Mouse (Mus musculus): Measurements from ENCODE around the gene Gm4131. TPM values are rescaled to one million over a fixed set of nuclear protein-coding genes. Genes with fewer than 3 reads are reported as not detected.

The Gm4131 gene
- polyA plus RNA-seq, 1 experiment from 2014 or later, result not detected

DNA sequence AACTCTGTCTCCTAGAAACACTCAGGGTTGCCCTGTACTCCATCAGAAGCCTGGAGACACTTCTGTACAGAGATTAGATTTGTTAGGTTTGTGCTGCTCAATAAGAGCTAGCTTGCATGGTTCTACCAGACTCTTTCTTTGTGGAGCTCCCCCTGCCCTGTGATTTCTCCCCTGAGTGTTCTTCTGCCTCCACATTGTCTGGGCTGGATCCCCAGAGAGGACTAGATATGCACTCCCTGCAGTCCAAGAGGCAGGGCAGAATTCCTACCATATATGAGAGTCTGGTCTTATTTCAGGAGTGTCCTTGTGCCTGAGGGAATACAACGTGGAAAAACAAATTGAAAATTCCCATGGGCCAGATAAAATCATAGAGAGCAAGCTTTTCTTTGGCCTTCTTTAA, 70.2 kb downstream of the Gm4131 start:
- Histone ChIP-seq H3K9me3 (ENCODE audit: control insufficient read depth, low read depth, low read length) (no peaks in the 10 kb centered on the region), H3K36me3 (ENCODE audit: control insufficient read depth, insufficient read depth, low read length) (no peaks in the 10 kb centered on the region), H3K27ac (ENCODE audit: low read length) (no peak overlapping the region), H3K4me3 (ENCODE audit: low read depth, low read length) (no peak overlapping the region), H3K9ac (replicated peaks; ENCODE audit: low read depth, low read length) (no peak overlapping the region), H3K4me1 (ENCODE audit: control insufficient read depth, insufficient read depth, low read length) (no peaks in the 10 kb centered on the region), H3K4me2 (replicated peaks; ENCODE audit: low read depth, low read length) (no peak overlapping the region), H3K27me3 (ENCODE audit: control insufficient read depth, insufficient read depth, low read length) (no peaks in the 10 kb centered on the region)
- no peak for ATAC-seq (ENCODE audit: insufficient number of reproducible peaks, insufficient read depth, low FRiP score, low read depth)
- 62% methylated on average over 1 of the region's 1 CpGs for WGBS

DNA sequence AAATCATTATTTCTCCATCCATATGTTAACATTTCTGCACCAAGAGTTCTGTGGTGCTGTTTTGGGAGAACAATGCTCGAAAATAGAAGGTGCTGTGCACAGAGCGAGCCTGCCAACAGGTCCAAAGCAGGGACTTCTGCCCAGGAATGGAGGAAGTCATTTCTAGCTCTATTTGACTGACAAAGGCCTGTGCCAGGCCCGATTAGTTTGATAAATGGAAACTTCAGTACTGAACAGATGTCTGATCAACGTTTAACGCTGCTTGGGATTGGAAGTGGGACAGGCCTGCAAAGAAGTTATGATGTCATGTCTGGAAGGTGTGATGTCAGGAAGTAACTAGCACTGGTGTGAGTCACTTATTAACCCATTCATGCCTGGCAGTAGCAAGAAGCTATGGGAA, 73.3 kb downstream of the Gm4131 start:
- Histone ChIP-seq H3K27me3 (ENCODE audit: control insufficient read depth, insufficient read depth, low read length) (no peaks in the 10 kb centered on the region), H3K9ac (replicated peaks; ENCODE audit: low read depth, low read length) (no peak overlapping the region), H3K4me2 (replicated peaks; ENCODE audit: low read depth, low read length) (no peak overlapping the region), H3K36me3 (ENCODE audit: control insufficient read depth, insufficient read depth, low read length) (no peaks in the 10 kb centered on the region), H3K9me3 (ENCODE audit: control insufficient read depth, low read depth, low read length) (no peaks in the 10 kb centered on the region), H3K27ac (ENCODE audit: low read length) (no peak overlapping the region), H3K4me3 (ENCODE audit: low read depth, low read length) (no peak overlapping the region), H3K4me1 (ENCODE audit: control insufficient read depth, insufficient read depth, low read length) (no peaks in the 10 kb centered on the region)
- WGBS, result 65% methylated on average over 5 of the region's 5 CpGs
- ATAC-seq (ENCODE audit: insufficient number of reproducible peaks, insufficient read depth, low FRiP score, low read depth), result no peak

DNA sequence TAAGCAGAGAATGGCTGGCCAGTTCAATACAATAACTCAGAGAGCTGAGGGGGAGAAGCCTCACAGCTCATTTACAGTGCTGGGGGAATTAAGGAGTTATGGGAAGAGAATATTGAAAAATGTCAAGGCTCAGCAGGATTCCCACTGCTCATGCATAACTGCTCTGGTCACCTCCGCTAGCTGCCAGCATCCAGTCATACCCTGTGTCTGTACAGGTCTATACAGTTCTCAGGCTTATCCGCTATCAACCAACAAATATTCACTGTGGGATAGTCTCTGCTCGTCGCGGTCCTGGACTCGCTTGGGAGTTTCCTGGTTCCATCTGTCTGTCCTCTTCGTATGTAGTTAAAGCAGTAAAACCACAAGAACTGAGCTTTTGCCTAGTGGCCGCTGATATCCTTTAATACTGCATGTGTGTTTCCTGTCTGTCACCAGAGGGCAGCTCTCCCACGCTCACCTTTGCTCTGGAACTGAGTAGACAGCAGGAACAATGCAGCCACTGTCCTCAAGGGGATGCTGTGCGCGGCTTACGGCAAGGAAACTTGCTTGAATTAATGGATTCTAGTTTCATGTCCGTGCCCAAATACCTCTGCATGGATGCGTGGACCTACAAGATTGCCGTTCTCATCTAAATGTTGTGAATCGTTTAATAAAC, 74.4 kb downstream of the Gm4131 start:
- ATAC-seq (ENCODE audit: insufficient number of reproducible peaks, insufficient read depth, low FRiP score, low read depth), result peak; percentile 56; the same call in 1 of the 2 replicates
- H3K4me1 ChIP-seq (ENCODE audit: control insufficient read depth, insufficient read depth, low read length), result no peaks in the 10 kb centered on the region
- WGBS, result 32% methylated on average over 16 of the region's 16 CpGs
- H3K27me3 ChIP-seq (ENCODE audit: control insufficient read depth, insufficient read depth, low read length), result no peaks in the 10 kb centered on the region
- H3K9me3 ChIP-seq (ENCODE audit: control insufficient read depth, low read depth, low read length), result no peaks in the 10 kb centered on the region
- H3K27ac ChIP-seq (ENCODE audit: low read length), result no peak overlapping the region
- no peak overlapping the region for H3K9ac ChIP-seq (replicated peaks; ENCODE audit: low read depth, low read length)
- no peak overlapping the region for H3K4me3 ChIP-seq (ENCODE audit: low read depth, low read length)
- no peak overlapping the region for H3K4me2 ChIP-seq (replicated peaks; ENCODE audit: low read depth, low read length)
- H3K36me3 ChIP-seq (ENCODE audit: control insufficient read depth, insufficient read depth, low read length), result no peaks in the 10 kb centered on the region

DNA sequence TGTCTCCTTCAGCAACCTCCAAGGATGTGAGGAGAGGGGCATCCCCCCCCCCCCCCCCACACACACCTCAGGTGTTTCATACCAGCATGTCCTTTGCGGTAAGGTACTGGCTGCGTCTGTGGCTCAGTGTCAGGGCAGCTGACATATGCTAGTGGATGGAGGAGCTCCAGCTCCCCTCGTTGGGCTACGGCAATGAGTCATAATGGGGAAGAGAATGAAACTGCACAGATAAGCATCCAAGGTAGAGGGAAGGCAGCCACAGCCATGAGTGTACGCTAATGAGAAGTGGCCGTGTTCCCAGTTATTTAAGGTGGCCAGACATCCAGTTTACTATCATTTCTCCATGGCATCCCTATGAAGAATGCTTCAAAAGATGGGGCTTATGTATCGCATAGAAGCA, 78.5 kb downstream of the Gm4131 start:
- no peaks in the 10 kb centered on the region for H3K36me3 ChIP-seq (ENCODE audit: control insufficient read depth, insufficient read depth, low read length)
- H3K9me3 ChIP-seq (ENCODE audit: control insufficient read depth, low read depth, low read length), result no peaks in the 10 kb centered on the region
- 87% methylated on average over 7 of the region's 7 CpGs for WGBS
- no peaks in the 10 kb centered on the region for H3K27me3 ChIP-seq (ENCODE audit: control insufficient read depth, insufficient read depth, low read length)
- H3K4me3 ChIP-seq (ENCODE audit: low read depth, low read length), result no peak overlapping the region
- no peak overlapping the region for H3K27ac ChIP-seq (ENCODE audit: low read length)
- ATAC-seq (ENCODE audit: insufficient number of reproducible peaks, insufficient read depth, low FRiP score, low read depth), result no peak
- no peak overlapping the region for H3K9ac ChIP-seq (replicated peaks; ENCODE audit: low read depth, low read length)
- H3K4me2 ChIP-seq (replicated peaks; ENCODE audit: low read depth, low read length), result no peak overlapping the region
- H3K4me1 ChIP-seq (ENCODE audit: control insufficient read depth, insufficient read depth, low read length), result no peaks in the 10 kb centered on the region

DNA sequence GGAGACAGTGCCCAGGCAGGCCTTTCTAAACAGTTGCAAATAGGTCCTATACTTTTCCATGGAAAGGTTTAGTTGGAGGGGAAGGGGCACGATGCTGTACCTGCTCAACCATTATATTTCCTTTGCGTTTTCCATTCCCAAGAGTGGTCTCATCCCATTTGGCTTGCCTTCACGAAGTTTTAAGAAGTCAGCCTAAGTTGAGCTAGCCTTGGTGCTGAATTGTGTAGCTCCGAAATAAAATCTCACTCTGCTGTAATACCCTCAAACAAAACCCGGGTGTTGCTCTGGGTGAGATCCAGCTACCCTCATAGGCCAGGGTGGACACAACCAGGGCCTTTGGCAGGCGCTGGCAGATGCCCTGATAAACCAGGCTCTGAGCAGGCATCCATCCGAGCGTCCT, 85.3 kb downstream of the Gm4131 start:
- WGBS, result 42% methylated on average over 8 of the region's 8 CpGs
- H3K36me3 ChIP-seq (ENCODE audit: control insufficient read depth, insufficient read depth, low read length), result no peaks in the 10 kb centered on the region
- no peaks in the 10 kb centered on the region for H3K4me1 ChIP-seq (ENCODE audit: control insufficient read depth, insufficient read depth, low read length)

DNA sequence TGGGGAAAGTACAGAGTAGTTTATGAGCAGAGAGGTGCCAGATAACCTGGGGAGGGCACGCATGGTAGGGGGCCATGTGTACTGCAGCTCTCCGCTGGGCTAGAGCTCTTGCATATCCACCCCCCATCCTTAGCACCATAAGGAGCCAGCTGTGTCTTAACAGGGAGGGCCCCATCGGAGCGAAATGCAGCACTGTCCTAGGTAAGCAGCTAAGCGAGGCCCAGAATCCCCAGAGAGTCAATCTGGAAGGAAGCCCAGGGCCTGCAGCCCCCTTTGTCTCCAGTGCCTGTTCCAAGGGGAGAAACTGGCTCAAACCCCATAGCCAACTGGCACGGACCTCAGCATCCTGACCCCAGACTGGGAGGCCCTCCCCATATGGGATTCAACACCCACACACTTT, 87.3 kb downstream of the Gm4131 start:
- H3K27me3 ChIP-seq (ENCODE audit: control insufficient read depth, insufficient read depth, low read length), result no peaks in the 10 kb centered on the region
- ATAC-seq (ENCODE audit: insufficient number of reproducible peaks, insufficient read depth, low FRiP score, low read depth), result no peak
- H3K27ac ChIP-seq (ENCODE audit: low read length), result no peak overlapping the region
- H3K4me2 ChIP-seq (replicated peaks; ENCODE audit: low read depth, low read length), result no peak overlapping the region
- H3K4me3 ChIP-seq (ENCODE audit: low read depth, low read length), result no peak overlapping the region
- no peaks in the 10 kb centered on the region for H3K9me3 ChIP-seq (ENCODE audit: control insufficient read depth, low read depth, low read length)
- H3K9ac ChIP-seq (replicated peaks; ENCODE audit: low read depth, low read length), result no peak overlapping the region
- WGBS, result 30% methylated on average over 6 of the region's 6 CpGs
- no peaks in the 10 kb centered on the region for H3K4me1 ChIP-seq (ENCODE audit: control insufficient read depth, insufficient read depth, low read length)
- H3K36me3 ChIP-seq (ENCODE audit: control insufficient read depth, insufficient read depth, low read length), result no peaks in the 10 kb centered on the region

More for the DNA sequence above, 85.3 kb downstream of the Gm4131 start:
- H3K9ac ChIP-seq (replicated peaks; ENCODE audit: low read depth, low read length), result no peak overlapping the region
- H3K27ac ChIP-seq (ENCODE audit: low read length), result no peak overlapping the region
- no peak overlapping the region for H3K4me3 ChIP-seq (ENCODE audit: low read depth, low read length)
- no peaks in the 10 kb centered on the region for H3K9me3 ChIP-seq (ENCODE audit: control insufficient read depth, low read depth, low read length)
- no peak for ATAC-seq (ENCODE audit: insufficient number of reproducible peaks, insufficient read depth, low FRiP score, low read depth)
- no peaks in the 10 kb centered on the region for H3K27me3 ChIP-seq (ENCODE audit: control insufficient read depth, insufficient read depth, low read length)
- H3K4me2 ChIP-seq (replicated peaks; ENCODE audit: low read depth, low read length), result no peak overlapping the region

DNA sequence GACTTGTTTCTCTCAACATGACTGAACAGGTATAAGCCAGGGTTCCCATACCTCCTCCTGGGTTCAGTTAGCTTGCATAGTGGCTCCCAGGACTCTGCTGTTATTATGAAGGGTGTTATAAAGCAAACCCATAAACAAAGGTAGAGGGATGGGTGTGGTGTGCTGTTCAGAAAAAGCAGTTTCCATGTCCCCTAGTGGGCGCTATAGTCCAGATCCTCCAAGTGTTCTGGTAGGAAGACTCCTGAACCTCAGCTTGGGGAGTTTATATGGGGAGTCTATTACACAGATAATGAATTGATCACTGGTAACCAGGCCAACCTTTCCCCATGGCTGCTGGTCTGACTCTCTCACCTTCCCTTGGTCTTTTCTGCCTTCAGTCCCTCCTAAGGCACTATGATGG, 92.2 kb downstream of the Gm4131 start:
- no peaks in the 10 kb centered on the region for H3K36me3 ChIP-seq (ENCODE audit: control insufficient read depth, insufficient read depth, low read length)
- no peak overlapping the region for H3K9ac ChIP-seq (replicated peaks; ENCODE audit: low read depth, low read length)
- no peaks in the 10 kb centered on the region for H3K27me3 ChIP-seq (ENCODE audit: control insufficient read depth, insufficient read depth, low read length)
- H3K9me3 ChIP-seq (ENCODE audit: control insufficient read depth, low read depth, low read length), result no peaks in the 10 kb centered on the region
- ATAC-seq (ENCODE audit: insufficient number of reproducible peaks, insufficient read depth, low FRiP score, low read depth), result no peak
- 64% methylated on average over 1 of the region's 1 CpGs for WGBS
- no peaks in the 10 kb centered on the region for H3K4me1 ChIP-seq (ENCODE audit: control insufficient read depth, insufficient read depth, low read length)
- no peak overlapping the region for H3K27ac ChIP-seq (ENCODE audit: low read length)
- no peak overlapping the region for H3K4me3 ChIP-seq (ENCODE audit: low read depth, low read length)
- no peak overlapping the region for H3K4me2 ChIP-seq (replicated peaks; ENCODE audit: low read depth, low read length)

DNA sequence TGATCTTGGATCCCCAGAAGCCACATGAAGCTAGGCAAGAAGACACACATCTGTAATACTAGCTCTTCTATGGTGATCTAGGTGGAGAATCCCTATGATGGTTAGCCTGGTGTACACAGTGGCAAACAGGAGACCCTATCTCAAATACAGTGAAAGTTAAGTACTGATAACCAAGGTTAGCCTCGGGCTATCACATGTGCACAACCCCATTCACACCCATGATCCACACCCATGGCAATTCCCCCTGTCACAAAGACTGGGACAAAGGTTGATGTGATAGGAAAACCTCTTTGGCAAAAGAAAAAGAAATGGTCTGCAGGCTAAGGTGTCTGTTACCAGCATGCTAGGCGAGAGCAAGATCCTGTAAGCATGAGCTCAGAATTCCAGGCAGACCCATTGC, 94.7 kb downstream of the Gm4131 start:
- Histone ChIP-seq H3K9me3 (ENCODE audit: control insufficient read depth, low read depth, low read length) (no peaks in the 10 kb centered on the region), H3K27ac (ENCODE audit: low read length) (no peak overlapping the region), H3K36me3 (ENCODE audit: control insufficient read depth, insufficient read depth, low read length) (no peaks in the 10 kb centered on the region), H3K9ac (replicated peaks; ENCODE audit: low read depth, low read length) (no peak overlapping the region), H3K27me3 (ENCODE audit: control insufficient read depth, insufficient read depth, low read length) (no peaks in the 10 kb centered on the region), H3K4me2 (replicated peaks; ENCODE audit: low read depth, low read length) (no peak overlapping the region), H3K4me3 (ENCODE audit: low read depth, low read length) (no peak overlapping the region), H3K4me1 (ENCODE audit: control insufficient read depth, insufficient read depth, low read length) (no peaks in the 10 kb centered on the region)
- ATAC-seq (ENCODE audit: insufficient number of reproducible peaks, insufficient read depth, low FRiP score, low read depth), result no peak
- WGBS, result 80% methylated on average over 2 of the region's 2 CpGs

DNA sequence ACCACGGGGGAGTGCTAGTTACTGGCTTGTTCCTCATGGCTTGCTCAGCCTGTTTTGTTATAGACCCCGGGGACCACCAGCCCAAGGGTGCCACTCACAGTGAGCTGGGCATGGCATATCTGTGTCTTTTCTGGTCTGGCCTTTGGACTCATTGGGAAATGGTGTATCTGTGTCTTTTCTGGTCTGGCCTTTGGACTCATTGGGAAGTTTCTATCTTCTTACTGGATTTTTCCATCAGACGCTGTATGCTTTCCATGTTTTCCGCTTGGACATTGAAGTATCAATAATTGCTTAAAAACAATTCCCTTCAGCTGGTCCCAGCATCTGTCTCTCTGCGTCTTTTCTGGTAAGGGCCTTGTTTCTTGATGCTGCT, 98.0 kb downstream of the Gm4131 start:
- no peaks in the 10 kb centered on the region for H3K9me3 ChIP-seq (ENCODE audit: control insufficient read depth, low read depth, low read length)
- ATAC-seq (ENCODE audit: insufficient number of reproducible peaks, insufficient read depth, low FRiP score, low read depth), result no peak
- no peak overlapping the region for H3K4me2 ChIP-seq (replicated peaks; ENCODE audit: low read depth, low read length)
- 90% methylated on average over 5 of the region's 5 CpGs for WGBS
- H3K27me3 ChIP-seq (ENCODE audit: control insufficient read depth, insufficient read depth, low read length), result no peaks in the 10 kb centered on the region
- no peaks in the 10 kb centered on the region for H3K4me1 ChIP-seq (ENCODE audit: control insufficient read depth, insufficient read depth, low read length)
- no peak overlapping the region for H3K27ac ChIP-seq (ENCODE audit: low read length)
- no peaks in the 10 kb centered on the region for H3K36me3 ChIP-seq (ENCODE audit: control insufficient read depth, insufficient read depth, low read length)
- H3K9ac ChIP-seq (replicated peaks; ENCODE audit: low read depth, low read length), result no peak overlapping the region
- H3K4me3 ChIP-seq (ENCODE audit: low read depth, low read length), result no peak overlapping the region
